Mouse (Mus musculus): Measurements from ENCODE around the gene Chchd10. TPM values are rescaled to one million over a fixed set of nuclear protein-coding genes. Genes with fewer than 3 reads are reported as not detected.

Gene Chchd10
- polyA plus RNA-seq, 1 experiment from 2014 or later = 5.8 TPM

DNA sequence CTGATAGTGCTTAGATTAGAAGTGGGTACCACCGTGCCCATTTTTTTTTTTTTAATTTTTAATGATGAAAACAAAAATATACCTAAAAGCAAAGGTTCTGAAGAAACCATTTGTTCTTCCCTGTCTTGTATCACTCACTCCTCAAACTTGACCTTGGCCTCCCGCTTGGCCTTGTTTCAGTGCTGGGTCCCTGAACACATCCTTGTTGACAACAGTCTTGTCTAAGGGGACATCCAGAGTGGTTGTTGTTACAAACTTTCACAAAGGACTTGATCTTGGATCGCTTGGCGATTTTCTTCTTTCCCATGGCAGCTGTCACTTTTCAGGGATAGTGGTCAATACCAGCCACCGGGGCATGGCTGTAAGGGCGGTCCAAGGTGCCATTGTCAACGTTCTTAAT, 12.3 kb downstream of the Chchd10 start:
- WGBS = 89% methylated on average over 7 of the region's 7 CpGs
- no peak for DNase-seq (ENCODE audit: low spot score)
- Histone ChIP-seq H3K27ac (no peak overlapping the region), H3K4me1 (0 out of 2 replicates have a peak, but pooled peaks cover 4% of the 10 kb centered on the region), H3K27me3 (ENCODE audit: low read depth, poor library complexity, severe bottlenecking) (peaks cover 28% of the 10 kb centered on the region), H3K9me3 (replicated peaks) (no peaks in the 10 kb centered on the region), H3K4me3 (no peak overlapping the region), H3K36me3 (no peaks in the 10 kb centered on the region)

DNA sequence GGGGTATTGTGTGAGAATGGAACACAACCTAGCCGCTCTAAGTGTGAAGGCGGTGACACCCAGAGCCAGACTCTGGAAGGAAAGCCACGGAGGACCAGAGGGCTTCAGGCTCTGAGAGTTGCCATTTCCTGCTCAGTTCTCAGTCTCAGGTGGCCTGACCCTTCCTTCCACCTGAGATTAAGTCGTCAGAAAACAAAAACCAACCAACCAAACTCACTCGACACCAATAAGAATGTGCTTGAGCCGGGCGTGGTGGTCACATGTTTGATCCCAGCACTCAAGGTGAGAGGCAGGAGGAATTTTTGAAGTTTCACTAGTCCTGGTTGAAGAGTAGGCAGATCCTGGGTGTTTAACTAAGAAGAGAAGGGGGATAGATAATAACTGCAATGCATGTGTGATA, 13.0 kb downstream of the Chchd10 start:
- no peaks in the 10 kb centered on the region for H3K36me3 ChIP-seq
- peaks cover 28% of the 10 kb centered on the region for H3K27me3 ChIP-seq (ENCODE audit: low read depth, poor library complexity, severe bottlenecking)
- 86% methylated on average over 7 of the region's 7 CpGs for WGBS
- H3K4me3 ChIP-seq = no peak overlapping the region
- DNase-seq (ENCODE audit: low spot score) = no peak
- H3K27ac ChIP-seq = no peak overlapping the region
- no peaks in the 10 kb centered on the region for H3K9me3 ChIP-seq (replicated peaks)
- H3K4me1 ChIP-seq = peaks cover 7% of the 10 kb centered on the region

DNA sequence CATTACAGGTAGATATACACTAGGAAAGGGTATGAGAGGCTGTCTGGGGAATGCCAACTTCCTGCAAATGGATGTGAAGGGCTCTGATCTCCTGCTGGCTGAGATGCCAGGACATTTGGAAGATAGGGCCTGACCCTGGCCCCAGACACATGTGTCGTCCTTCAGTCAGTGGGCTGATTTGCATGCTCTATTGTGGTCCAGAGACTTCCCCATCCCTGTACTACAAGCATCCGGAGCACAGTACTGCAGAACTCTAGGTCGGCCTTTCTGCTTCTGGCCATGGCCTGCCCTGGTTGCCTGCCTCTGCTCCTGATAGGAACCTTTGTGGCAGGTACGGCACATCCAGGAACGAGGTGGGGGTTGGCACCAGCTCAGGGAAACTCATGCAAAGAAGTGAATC, 15.1 kb downstream of the Chchd10 start:
- Histone ChIP-seq H3K27ac (no peak overlapping the region), H3K4me1 (peaks cover 12% of the 10 kb centered on the region), H3K36me3 (no peaks in the 10 kb centered on the region), H3K27me3 (ENCODE audit: low read depth, poor library complexity, severe bottlenecking) (peaks cover 28% of the 10 kb centered on the region), H3K9me3 (replicated peaks) (no peaks in the 10 kb centered on the region), H3K4me3 (no peak overlapping the region)
- no peak for DNase-seq (ENCODE audit: low spot score)
- WGBS = 82% methylated on average over 5 of the region's 5 CpGs

DNA sequence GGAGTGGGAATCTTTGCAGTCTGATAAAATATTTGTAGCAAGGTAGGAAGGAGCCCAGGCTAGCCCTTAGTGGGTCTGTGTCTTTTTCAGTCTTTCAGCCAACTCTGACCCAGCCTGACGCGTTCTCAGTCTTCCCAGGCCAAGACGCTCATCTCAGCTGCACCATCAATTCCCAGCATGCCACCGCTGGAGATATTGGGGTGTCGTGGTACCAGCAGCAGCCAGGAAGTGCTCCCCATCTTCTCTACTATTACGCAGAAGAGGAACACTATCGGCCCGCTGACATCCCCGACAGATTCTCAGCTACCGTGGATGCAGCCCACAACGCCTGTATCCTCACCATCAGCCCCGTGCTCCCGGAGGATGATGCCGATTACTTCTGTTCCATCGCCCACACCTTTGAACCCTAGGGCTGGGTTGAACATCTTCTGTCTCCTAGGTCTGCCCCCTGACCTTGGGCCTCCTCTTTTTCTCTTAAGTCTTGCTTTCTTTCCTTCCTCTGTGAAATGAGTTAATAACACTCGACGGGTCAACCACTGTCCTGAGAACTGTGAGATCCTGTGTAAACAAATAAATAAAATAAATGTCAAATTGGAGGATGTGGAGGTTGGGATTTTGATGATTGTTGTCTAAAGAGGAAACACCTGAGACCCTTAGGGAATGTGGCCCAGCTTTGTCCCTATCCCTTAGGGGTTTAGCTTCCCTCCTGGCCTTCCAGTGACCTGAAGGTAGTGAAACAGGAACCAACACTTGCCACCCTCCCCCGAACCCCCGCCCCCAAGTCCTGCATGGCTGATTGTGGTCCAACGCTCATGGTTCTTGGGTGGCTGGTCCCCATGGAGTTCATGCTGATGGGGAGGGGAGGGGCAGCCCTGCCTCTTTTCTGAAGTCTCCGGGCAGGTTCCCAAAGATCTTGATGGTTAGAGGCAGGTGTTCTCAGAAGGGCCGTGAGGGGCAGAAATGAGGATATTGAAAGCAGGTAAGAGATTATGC, 16.4 kb downstream of the Chchd10 start:
- H3K27ac ChIP-seq = no peak overlapping the region
- H3K36me3 ChIP-seq = no peaks in the 10 kb centered on the region
- no peak overlapping the region for H3K4me3 ChIP-seq
- peaks cover 18% of the 10 kb centered on the region for H3K4me1 ChIP-seq
- DNase-seq (ENCODE audit: low spot score) = no peak
- WGBS = 84% methylated on average over 22 of the region's 22 CpGs
- H3K9me3 ChIP-seq (replicated peaks) = no peaks in the 10 kb centered on the region
- H3K27me3 ChIP-seq (ENCODE audit: low read depth, poor library complexity, severe bottlenecking) = peaks cover 34% of the 10 kb centered on the region

DNA sequence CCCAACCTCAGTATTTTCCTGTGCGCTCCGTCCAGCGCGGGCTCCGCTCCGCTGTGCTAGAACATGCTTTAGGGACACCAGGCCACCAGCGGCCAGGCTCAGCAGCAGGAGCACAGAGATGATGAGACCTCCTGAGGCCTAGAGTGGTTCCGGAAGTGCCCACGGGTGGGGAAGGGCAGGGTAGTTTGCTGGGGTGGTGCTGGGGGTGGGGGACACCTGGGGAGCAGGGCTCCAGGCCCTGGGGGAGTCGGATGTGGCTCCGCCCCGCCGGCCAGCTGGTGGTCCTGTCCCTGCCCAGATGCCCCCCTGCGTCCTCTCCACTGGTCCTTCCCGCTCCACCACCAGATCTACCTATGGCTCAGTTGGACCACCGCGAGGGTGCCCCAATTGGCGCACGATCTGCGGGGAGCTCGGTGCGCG, 17.9 kb downstream of the Chchd10 start:
- DNase-seq (ENCODE audit: low spot score) = peak; percentile 63
- Histone ChIP-seq H3K36me3 (no peaks in the 10 kb centered on the region), H3K9me3 (replicated peaks) (no peaks in the 10 kb centered on the region), H3K27me3 (ENCODE audit: low read depth, poor library complexity, severe bottlenecking) (peaks cover 34% of the 10 kb centered on the region), H3K4me3 (peak overlapping the region; percentile 62), H3K4me1 (peaks cover 22% of the 10 kb centered on the region), H3K27ac (peak overlapping the region; percentile 50)
- WGBS = under 1% methylated on average over 23 of the region's 23 CpGs

DNA sequence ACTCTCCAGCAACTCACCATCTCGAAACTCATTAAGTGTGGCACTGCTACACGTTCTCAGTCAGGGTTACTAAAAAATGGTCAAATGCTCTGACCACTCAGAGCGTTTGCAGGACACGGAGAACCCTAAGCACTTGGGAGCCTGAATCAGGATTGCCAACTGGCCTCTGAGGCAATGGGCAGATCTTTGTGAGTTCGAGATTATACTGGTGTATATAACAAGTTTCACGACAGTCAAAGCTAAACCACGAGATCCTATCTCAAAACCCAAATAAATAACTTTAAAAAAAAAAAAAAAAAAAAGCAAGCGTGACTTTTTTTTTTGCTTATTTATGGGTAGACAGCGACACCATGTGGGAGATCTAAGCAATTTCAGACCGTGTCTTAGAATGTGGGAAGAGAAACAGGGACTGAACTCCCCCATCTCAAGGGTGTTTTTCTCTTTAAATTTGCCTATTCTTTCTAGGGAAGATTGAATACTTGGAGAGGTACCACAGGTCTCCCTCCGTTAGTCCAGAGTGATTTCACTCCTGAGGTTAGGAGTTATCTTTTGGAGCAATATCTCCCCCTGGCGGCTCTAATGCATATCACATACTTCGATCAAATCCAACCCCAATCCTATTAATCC, 18.6 kb downstream of the Chchd10 start:
- no peak overlapping the region for H3K27ac ChIP-seq
- peak; percentile 52 for DNase-seq (ENCODE audit: low spot score)

DNA sequence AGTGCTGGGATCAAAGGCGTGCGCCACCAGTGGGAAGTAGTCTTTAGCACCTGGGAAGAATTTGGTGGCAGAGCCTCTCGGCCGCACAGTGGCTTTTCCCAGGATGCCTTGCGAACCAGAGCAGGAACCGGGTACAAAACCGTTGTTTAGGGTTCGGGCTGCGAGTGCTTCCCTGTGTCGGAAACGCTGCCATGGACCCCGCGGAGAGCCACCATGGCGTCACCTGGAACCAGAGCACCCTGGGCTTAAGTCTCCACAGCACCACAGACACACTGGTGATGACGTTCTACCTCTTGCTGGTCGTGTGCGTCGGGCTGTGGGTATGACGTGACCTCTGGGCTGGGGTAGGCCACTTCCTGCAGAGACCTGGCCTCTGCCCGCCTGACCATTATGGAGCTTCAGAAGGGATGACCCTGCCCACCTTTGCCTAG, 21.5 kb downstream of the Chchd10 start, which contains the start of gene Gm5134:
Gm5134 (plus strand) TSS at position 134 of the 431 bp plus-strand sequence.
- peaks cover 23% of the 10 kb centered on the region for H3K27me3 ChIP-seq (ENCODE audit: low read depth, poor library complexity, severe bottlenecking)
- H3K9me3 ChIP-seq (replicated peaks) = no peaks in the 10 kb centered on the region
- peaks cover 22% of the 10 kb centered on the region for H3K4me1 ChIP-seq
- peak within 1 kb of the TSS; percentile 53 for H3K27ac ChIP-seq
- 36% methylated on average over 20 of the region's 20 CpGs for WGBS
- peak within 1 kb of the TSS; percentile 41 for H3K4me3 ChIP-seq
- DNase-seq (ENCODE audit: low spot score) = no peak
- no peaks in the 10 kb centered on the region for H3K36me3 ChIP-seq

More for the DNA sequence above, 18.6 kb downstream of the Chchd10 start:
- Histone ChIP-seq H3K9me3 (replicated peaks) (no peaks in the 10 kb centered on the region), H3K4me1 (peaks cover 22% of the 10 kb centered on the region), H3K27me3 (ENCODE audit: low read depth, poor library complexity, severe bottlenecking) (peaks cover 34% of the 10 kb centered on the region), H3K36me3 (no peaks in the 10 kb centered on the region), H3K4me3 (peak overlapping the region; percentile 62)
- 6% methylated on average over 13 of the region's 13 CpGs for WGBS

DNA sequence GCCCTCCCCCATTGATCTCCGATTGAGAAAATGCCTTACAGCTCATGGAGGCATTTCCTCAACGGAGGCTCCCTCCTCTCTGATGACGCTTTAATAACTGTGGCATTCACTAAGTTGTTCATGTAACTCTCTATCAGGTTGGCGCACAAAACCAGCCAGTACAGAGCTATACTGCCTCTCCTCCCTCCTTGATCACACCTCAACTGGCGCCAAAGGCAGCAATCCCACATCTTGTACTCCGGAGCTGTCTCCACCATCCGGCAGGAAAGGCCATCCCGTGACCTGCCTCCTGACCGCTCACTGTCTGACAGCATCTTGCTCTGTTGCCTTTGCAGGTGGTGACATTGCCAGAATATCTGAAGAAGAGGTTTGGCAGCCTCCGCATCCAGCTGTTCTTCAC, 40.9 kb downstream of the Chchd10 start:
- no peaks in the 10 kb centered on the region for H3K27me3 ChIP-seq (ENCODE audit: low read depth, poor library complexity, severe bottlenecking)
- no peak for DNase-seq (ENCODE audit: low spot score)
- H3K9me3 ChIP-seq (replicated peaks) = no peaks in the 10 kb centered on the region
- H3K36me3 ChIP-seq = no peaks in the 10 kb centered on the region
- no peak overlapping the region for H3K4me3 ChIP-seq
- no peaks in the 10 kb centered on the region for H3K4me1 ChIP-seq
- WGBS = 92% methylated on average over 10 of the region's 10 CpGs
- H3K27ac ChIP-seq = no peak overlapping the region

DNA sequence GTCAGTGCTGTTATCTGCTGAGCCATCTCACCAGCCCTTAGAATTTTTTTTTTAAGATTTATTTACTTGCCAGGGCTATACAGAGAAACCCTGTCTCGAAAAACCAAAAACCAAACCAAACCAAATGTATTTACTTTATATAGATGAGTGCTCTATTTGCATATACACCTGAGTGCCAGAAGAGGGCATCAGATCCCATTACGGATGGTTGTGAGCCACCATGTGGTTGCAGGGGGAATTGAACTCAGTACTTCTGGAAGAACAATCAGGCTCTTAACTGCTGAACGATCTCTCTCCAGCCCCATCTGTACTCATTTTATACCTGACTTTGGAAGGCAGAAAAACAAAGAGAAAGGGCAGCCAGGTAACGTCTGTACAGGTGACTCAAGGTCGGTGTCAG, 42.3 kb downstream of the Chchd10 start:
- no peak for DNase-seq (ENCODE audit: low spot score)
- Histone ChIP-seq H3K27ac (no peak overlapping the region), H3K27me3 (ENCODE audit: low read depth, poor library complexity, severe bottlenecking) (no peaks in the 10 kb centered on the region), H3K36me3 (no peaks in the 10 kb centered on the region), H3K4me3 (no peak overlapping the region), H3K4me1 (no peaks in the 10 kb centered on the region), H3K9me3 (replicated peaks) (no peaks in the 10 kb centered on the region)
- WGBS = 79% methylated on average over 5 of the region's 5 CpGs

DNA sequence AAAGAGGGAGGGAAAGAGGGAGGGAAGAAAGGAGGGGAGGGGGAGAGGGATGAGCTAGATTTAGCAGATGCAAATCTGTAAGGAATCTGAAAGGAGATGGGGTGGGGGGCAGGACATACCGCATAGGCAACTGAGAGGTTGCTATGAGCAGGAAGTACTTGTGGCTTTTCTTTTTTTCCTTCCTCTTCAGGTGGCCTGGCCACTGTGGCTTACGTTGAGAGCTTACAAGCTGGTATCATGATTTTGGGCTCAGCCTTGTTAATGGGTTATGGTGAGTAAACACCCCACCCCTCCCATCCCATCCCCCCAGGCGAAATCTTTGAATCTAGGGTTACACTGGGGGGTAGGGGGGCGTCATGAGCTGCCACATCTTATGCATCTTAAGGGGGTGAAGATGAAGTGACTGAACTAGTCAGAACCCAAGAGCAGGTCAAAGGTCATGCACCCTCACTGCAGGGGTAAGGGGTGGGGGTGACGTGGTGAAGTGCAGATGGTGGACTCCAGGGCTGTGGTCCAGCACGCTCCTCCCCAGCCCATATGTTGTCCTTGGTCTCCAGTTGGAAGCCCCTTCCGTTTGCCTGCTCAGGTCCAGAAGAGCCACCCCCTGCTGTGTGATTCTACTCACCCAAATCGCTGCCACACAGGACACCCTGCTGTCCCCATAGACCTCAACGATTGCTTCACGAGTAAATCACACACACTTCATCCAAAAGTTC, 45.3 kb downstream of the Chchd10 start:
- Histone ChIP-seq H3K27me3 (ENCODE audit: low read depth, poor library complexity, severe bottlenecking) (no peaks in the 10 kb centered on the region), H3K4me3 (no peak overlapping the region), H3K9me3 (replicated peaks) (no peaks in the 10 kb centered on the region), H3K4me1 (no peaks in the 10 kb centered on the region), H3K36me3 (no peaks in the 10 kb centered on the region), H3K27ac (no peak overlapping the region)
- 56% methylated on average over 10 of the region's 10 CpGs for WGBS
- DNase-seq (ENCODE audit: low spot score) = no peak

DNA sequence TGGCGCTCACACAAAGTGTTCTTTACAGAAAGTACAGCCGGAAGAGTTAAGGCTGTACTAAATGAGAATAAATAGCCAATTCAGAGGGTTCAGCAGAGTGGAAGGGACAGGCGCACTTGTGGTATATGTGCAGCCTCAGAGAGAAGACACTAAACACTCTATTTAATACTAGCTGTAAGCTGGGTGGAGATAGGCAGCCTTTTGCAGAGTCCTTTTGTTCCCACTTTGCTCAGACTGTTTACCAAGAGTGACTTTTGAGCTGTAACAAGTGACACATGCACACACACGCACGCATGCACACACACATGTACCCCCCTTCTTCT, 45.9 kb downstream of the Chchd10 start:
- WGBS = 93% methylated on average over 5 of the region's 5 CpGs

DNA sequence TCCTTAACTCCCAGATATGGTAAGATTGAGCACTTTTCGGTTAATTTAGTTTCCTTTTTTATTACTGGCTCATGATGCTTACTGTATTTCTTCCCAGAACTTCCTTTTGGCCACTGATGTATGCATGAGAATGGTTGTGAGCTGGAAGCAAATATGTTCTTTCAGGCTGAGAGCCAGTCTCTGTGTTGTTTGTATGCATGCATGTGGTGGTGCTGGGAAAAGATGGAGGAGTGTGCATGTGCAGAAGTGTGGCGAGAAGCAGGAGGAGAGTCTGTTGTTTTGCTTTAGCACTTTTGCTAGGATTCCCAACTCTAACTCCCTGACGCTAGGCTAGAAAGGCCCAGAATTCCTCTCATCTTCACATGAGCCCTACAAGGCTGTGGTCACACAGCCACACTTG, 46.5 kb downstream of the Chchd10 start:
- Histone ChIP-seq H3K27me3 (ENCODE audit: low read depth, poor library complexity, severe bottlenecking) (no peaks in the 10 kb centered on the region), H3K9me3 (replicated peaks) (no peaks in the 10 kb centered on the region), H3K4me3 (no peak overlapping the region), H3K4me1 (no peaks in the 10 kb centered on the region), H3K27ac (no peak overlapping the region), H3K36me3 (no peaks in the 10 kb centered on the region)
- WGBS = 89% methylated on average over 3 of the region's 3 CpGs
- DNase-seq (ENCODE audit: low spot score) = no peak

More for the DNA sequence above, 45.9 kb downstream of the Chchd10 start:
- Histone ChIP-seq H3K27ac (no peak overlapping the region), H3K36me3 (no peaks in the 10 kb centered on the region), H3K27me3 (ENCODE audit: low read depth, poor library complexity, severe bottlenecking) (no peaks in the 10 kb centered on the region), H3K9me3 (replicated peaks) (no peaks in the 10 kb centered on the region), H3K4me1 (no peaks in the 10 kb centered on the region), H3K4me3 (no peak overlapping the region)
- DNase-seq (ENCODE audit: low spot score) = no peak
